In the genomic region with DNA sequence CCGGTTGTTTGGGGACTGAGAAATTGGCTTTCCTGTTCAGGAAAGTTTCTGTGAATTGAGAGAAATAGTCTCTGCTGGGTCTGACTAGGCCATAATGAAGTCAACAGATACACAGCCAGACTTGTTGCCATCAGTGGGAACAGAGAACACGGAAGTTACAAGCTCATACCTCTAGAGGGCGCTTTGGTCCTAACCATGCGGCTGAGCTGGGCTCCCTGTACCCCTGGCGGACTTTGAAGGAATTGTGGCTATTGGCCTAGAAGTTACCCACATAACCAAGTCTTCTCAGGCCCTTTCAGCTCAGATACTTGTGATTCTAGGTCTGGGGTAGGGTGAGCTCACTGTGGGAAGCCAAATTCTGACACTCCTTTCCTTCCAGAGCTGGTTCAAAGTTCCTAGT, we compare ENCODE assay signal across 9 mouse cellular contexts. TPM values are rescaled to one million over a fixed set of nuclear protein-coding genes. Genes with fewer than 3 reads are reported as not detected.
DNase-seq lines count a peak whose midpoint lies in the region; ATAC-seq and TF ChIP-seq lines count a peak whose summit lies in the region.
"Had no signal": no experiment of that assay in that cellular context is flagged by ENCODE, and none has a peak within 500 bp of the region (broad histone marks: within the 10 kb centered on the region; RNA-seq: fewer than 3 reads in every experiment).

No protein-coding gene starts in this region.

- no peak overlapping the region for H3K9ac ChIP-seq in forebrain, postnatal 0 days
- H3K9ac ChIP-seq in forebrain, embryonic 16.5 days (replicated peaks; ENCODE audit: low read depth, low read length), result no peak overlapping the region

- peak; percentile 75 for DNase-seq in forebrain, postnatal 0 days
- DNase-seq in adipocyte (ENCODE audit: low spot score), result peak; percentile 71
- DNase-seq in heart, adult 9 months (ENCODE audit: low spot score in 2 of 2), result peak; percentile 62 to 80
- peak; percentile 74 to 76 for DNase-seq in layer of hippocampus, postnatal 10 days (ENCODE audit: low spot score in 2 of 2)
- peak; percentile 88 for DNase-seq in lung, postnatal 25 days (ENCODE audit: low spot score)

- no peak overlapping the region for H3K27ac ChIP-seq in forebrain, postnatal 0 days (ENCODE audit: low read depth, low read length)
- no peak overlapping the region for H3K27ac ChIP-seq in forebrain, embryonic 16.5 days (ENCODE audit: low read length)
- H3K27ac ChIP-seq in small intestine, adult 2 months (ENCODE audit: insufficient read depth, low read depth, low read length), result no peak overlapping the region

- no peaks in the 10 kb centered on the region for H3K9me3 ChIP-seq in forebrain, postnatal 0 days (ENCODE audit: low read length)
- no peaks in the 10 kb centered on the region for H3K9me3 ChIP-seq in forebrain, embryonic 16.5 days (ENCODE audit: control insufficient read depth, low read length)

- peak; percentile 65; the same call in 1 of the 2 replicates for ATAC-seq in forebrain, postnatal 0 days
- no peak for ATAC-seq in forebrain, embryonic 16.5 days
- ATAC-seq in common myeloid progenitor, adult 5-6 weeks (replicated peaks; ENCODE audit: low read depth, poor library complexity, severe bottlenecking), result peak; percentile 89

- TF ChIP-seq CTCF in forebrain, postnatal 0 days (IDR thresholded peaks at IDR 0.05; ENCODE audit: low read depth), result peak; percentile 95
- TF ChIP-seq CTCF in small intestine, adult 2 months (IDR thresholded peaks at IDR 0.05; ENCODE audit: extremely low read depth, insufficient read length, insufficient replicate concordance, low read depth, low read length), result peak; percentile 100

- H3K4me2 ChIP-seq in forebrain, postnatal 0 days (ENCODE audit: low read depth), result no peak overlapping the region
- H3K4me2 ChIP-seq in forebrain, embryonic 16.5 days (ENCODE audit: low read length), result no peak overlapping the region

- no peak overlapping the region for H3K4me3 ChIP-seq in forebrain, postnatal 0 days (ENCODE audit: low read depth, low read length)
- no peak overlapping the region for H3K4me3 ChIP-seq in forebrain, embryonic 16.5 days (replicated peaks; ENCODE audit: low read length)
- no peak overlapping the region for H3K4me3 ChIP-seq in small intestine, adult 2 months (ENCODE audit: low read depth, low read length)

- TF ChIP-seq POLR2A in small intestine, adult 2 months (IDR thresholded peaks at IDR 0.05; ENCODE audit: low read depth, low read length), result no peak

- WGBS in forebrain, postnatal 0 days, result 9% methylated on average over 5 of the region's 5 CpGs
- 2% methylated on average over 5 of the region's 5 CpGs for WGBS in forebrain, embryonic 16.5 days
- WGBS in small intestine, adult 2 months, result 2% methylated on average over 5 of the region's 5 CpGs

- no peaks in the 10 kb centered on the region for H3K4me1 ChIP-seq in forebrain, postnatal 0 days (ENCODE audit: insufficient read depth)
- H3K4me1 ChIP-seq in forebrain, embryonic 16.5 days (replicated peaks; ENCODE audit: control insufficient read depth, insufficient read depth, low read length), result no peaks in the 10 kb centered on the region
- peaks cover 22% of the 10 kb centered on the region for H3K4me1 ChIP-seq in small intestine, adult 2 months (ENCODE audit: control insufficient read depth, insufficient read depth, insufficient read length, low read length)

- H3K36me3 ChIP-seq in forebrain, postnatal 0 days (ENCODE audit: insufficient read depth), result no peaks in the 10 kb centered on the region
- no peaks in the 10 kb centered on the region for H3K36me3 ChIP-seq in forebrain, embryonic 16.5 days (ENCODE audit: control insufficient read depth, insufficient read depth)
- H3K36me3 ChIP-seq in small intestine, adult 2 months (ENCODE audit: control insufficient read depth, insufficient read depth, low read length), result no peaks in the 10 kb centered on the region

- no peaks in the 10 kb centered on the region for H3K27me3 ChIP-seq in forebrain, postnatal 0 days (ENCODE audit: insufficient read depth, low read length)
- no peaks in the 10 kb centered on the region for H3K27me3 ChIP-seq in forebrain, embryonic 16.5 days (replicated peaks; ENCODE audit: control insufficient read depth, insufficient read depth, low read length)
- H3K27me3 ChIP-seq in small intestine, adult 2 months (ENCODE audit: control insufficient read depth, insufficient read depth, low read length), result no peaks in the 10 kb centered on the region

RNA-seq across cellular contexts. Expression of gene Rtp3, which starts 6.9 kb away (rescaled TPM):
- not detected in 2 replicates for total RNA-seq in forebrain, postnatal 0 days (2014; rRNA removed)
- not detected in 2 replicates for polyA plus RNA-seq in forebrain, postnatal 0 days (2015; fragmentation: Nextera tagmentation; extraction: Ambion mirVana)
- polyA plus RNA-seq in forebrain, embryonic 16.5 days (2015; fragmentation: Nextera tagmentation; extraction: Ambion mirVana), result not detected in 2 replicates
- total RNA-seq in common myeloid progenitor, adult 5-6 weeks (2017), result not detected in 2 replicates
- under 1 TPM in 1 of 2 experiments, not detected in 1; 0.21 TPM for total RNA-seq in layer of hippocampus, postnatal 10 days (2021)
- 0.72 and 0.74 TPM in 2 replicates for polyA plus RNA-seq in small intestine, adult 2 months (2012; rRNA removed)
- polyA plus RNA-seq: neural tube, embryonic 14.5 days had no signal

RNA-seq across cellular contexts. Expression of gene Ltf, which starts 21.8 kb away (rescaled TPM):
- 5.3 TPM in 1 of 2 replicates, not detected in the other for total RNA-seq in forebrain, postnatal 0 days (2014; rRNA removed)
- 0.71 and 0.74 TPM in 2 replicates for polyA plus RNA-seq in forebrain, postnatal 0 days (2015; fragmentation: Nextera tagmentation; extraction: Ambion mirVana)
- polyA plus RNA-seq in forebrain, embryonic 16.5 days (2015; fragmentation: Nextera tagmentation; extraction: Ambion mirVana), result 0.70 and 1.4 TPM in 2 replicates
- total RNA-seq in common myeloid progenitor, adult 5-6 weeks (2017), result 52.3 and 80.1 TPM in 2 replicates
- total RNA-seq in layer of hippocampus, postnatal 10 days (2021), result 1 to 10 TPM in 1 of 2 experiments, not detected in 1; 2.0 TPM
- 0.29 and 1.9 TPM in 2 replicates for polyA plus RNA-seq in small intestine, adult 2 months (2012; rRNA removed)

RNA-seq across cellular contexts. Expression of gene Lrrc2, which starts 45.9 kb away (rescaled TPM):
- 0.14 and 0.23 TPM in 2 replicates for total RNA-seq in forebrain, postnatal 0 days (2014; rRNA removed)
- polyA plus RNA-seq in forebrain, postnatal 0 days (2015; fragmentation: Nextera tagmentation; extraction: Ambion mirVana), result 0.42 and 0.96 TPM in 2 replicates
- 0.29 and 0.57 TPM in 2 replicates for polyA plus RNA-seq in forebrain, embryonic 16.5 days (2015; fragmentation: Nextera tagmentation; extraction: Ambion mirVana)
- total RNA-seq in common myeloid progenitor, adult 5-6 weeks (2017), result 0.32 and 1.7 TPM in 2 replicates
- total RNA-seq in layer of hippocampus, postnatal 10 days (2021), result 1 to 10 TPM; 1.6 to 1.7 TPM
- polyA plus RNA-seq in small intestine, adult 2 months (2012; rRNA removed), result not detected in 2 replicates

RNA-seq across cellular contexts. Expression of gene Tdgf1, which starts 51.3 kb away (rescaled TPM):
- not detected in 2 replicates for total RNA-seq in forebrain, postnatal 0 days (2014; rRNA removed)
- polyA plus RNA-seq in forebrain, postnatal 0 days (2015; fragmentation: Nextera tagmentation; extraction: Ambion mirVana), result 0.09 and 0.12 TPM in 2 replicates
- not detected in 2 replicates for polyA plus RNA-seq in forebrain, embryonic 16.5 days (2015; fragmentation: Nextera tagmentation; extraction: Ambion mirVana)
- total RNA-seq in common myeloid progenitor, adult 5-6 weeks (2017), result not detected in 2 replicates
- total RNA-seq in layer of hippocampus, postnatal 10 days (2021), result not detected
- not detected in 2 replicates for polyA plus RNA-seq in small intestine, adult 2 months (2012; rRNA removed)
